Mouse (Mus musculus) gastrocnemius, adult 2 months (tissue): ENCODE data around the gene Fam240a. TPM values are rescaled to one million over a fixed set of nuclear protein-coding genes. Genes with fewer than 3 reads are reported as not detected.

ENCODE experiments used
- DNase-seq: peaks from one replicate; pipeline ENCODE4 v3.0.0; 2022
- H3K27ac ChIP-seq: fragments of 200-600 bp; 2 replicates; pipeline ENCODE4 v1.8.1; 2022; ENCODE audit warnings: mild to moderate bottlenecking
- H3K4me3 ChIP-seq: fragments of 200-600 bp; 2 replicates; pipeline ENCODE4 v1.8.1; 2022; ENCODE audit warnings: mild to moderate bottlenecking, moderate library complexity
- CTCF ChIP-seq: fragments of 200-600 bp; IDR thresholded peaks from 2 replicates; pipeline ENCODE4 v1.8.1; 2022; ENCODE audit warnings: antibody characterized with exemption, mild to moderate bottlenecking, moderate library complexity
- intact Hi-C: fragments of 180-260 bp; cut with DNase I; formaldehyde crosslinking; loops from one replicate; pipeline ENCODE4 v1.15.1; 2025
- long read RNA-seq, 2 experiments: library from polyadenylated mRNA; stranded (forward); transcript quantifications; one replicate each; pipeline ENCODE4 v2.0.0; 2021
- total RNA-seq, 2 experiments: library from RNA; stranded (reverse); gene quantifications; 2 replicates each; pipeline ENCODE4 v1.2.3; 2021

The Fam240a gene
- total RNA-seq: 1 to 10 TPM in 1 of 2 experiments, not detected in 1; 2.4 TPM
- long read RNA-seq, experiment 1, partial matches to known transcripts: 0 of 1 reads
- long read RNA-seq, experiment 1, other reads (novel, unspliced or antisense): 1 of 1 reads
- long read RNA-seq, experiment 2, partial matches to known transcripts: 0 of 1 reads
- long read RNA-seq, experiment 2, other reads (novel, unspliced or antisense): 1 of 1 reads

DNA sequence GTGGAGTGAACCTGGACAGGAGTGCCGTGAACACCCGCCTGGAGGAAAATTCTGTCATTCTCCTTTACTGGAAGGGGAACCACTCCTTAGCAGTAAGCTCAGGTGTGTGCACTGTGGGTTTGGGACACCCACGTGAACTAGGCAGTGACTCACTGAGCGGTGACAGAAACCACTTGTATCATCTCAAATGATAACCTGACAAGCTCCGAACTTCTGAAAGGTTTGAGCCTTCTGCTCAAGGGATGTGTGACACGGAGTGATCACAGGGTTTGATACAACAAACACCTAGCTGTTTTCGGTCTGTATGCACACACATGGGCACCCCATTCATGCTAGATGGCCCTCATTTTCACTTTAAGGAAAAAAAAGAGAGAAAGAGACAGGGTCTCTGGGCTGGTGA lies at the start of gene Fam240a:
Gene Fam240a, minus strand, starts transcription at position 76 of the 400 bp plus-strand sequence.
- H3K4me3 ChIP-seq: no peak within 1 kb of the TSS
- DNase-seq: no peak
- no peak for TF ChIP-seq CTCF
- intact Hi-C loops: no loop called here
- no peak within 1 kb of the TSS for H3K27ac ChIP-seq

DNA sequence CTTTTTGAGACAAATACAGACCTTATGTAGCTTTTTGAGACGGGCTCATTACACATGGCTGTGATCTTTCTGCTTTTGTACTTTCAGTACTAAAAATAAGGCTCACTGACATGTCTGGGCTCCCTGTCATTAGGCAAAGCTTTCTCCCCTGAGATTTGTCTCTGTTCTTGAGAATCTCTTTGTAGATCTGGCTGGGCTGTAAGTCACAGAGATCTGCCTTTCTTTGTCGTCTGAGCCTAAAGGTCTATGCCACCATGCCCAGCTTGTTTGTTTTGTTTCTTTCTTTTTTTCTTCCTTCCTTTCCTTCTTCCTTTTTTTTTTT lies 49.2 kb upstream of the Fam240a start:
- no peak for DNase-seq
- intact Hi-C loops: loop anchor here (10.0 kb wide), 1 partner anchor 299 kb away; no protein-coding TSS in a partner anchor
- Histone ChIP-seq H3K27ac (no peak overlapping the region), H3K4me3 (no peak overlapping the region)
- TF ChIP-seq CTCF: no peak

DNA sequence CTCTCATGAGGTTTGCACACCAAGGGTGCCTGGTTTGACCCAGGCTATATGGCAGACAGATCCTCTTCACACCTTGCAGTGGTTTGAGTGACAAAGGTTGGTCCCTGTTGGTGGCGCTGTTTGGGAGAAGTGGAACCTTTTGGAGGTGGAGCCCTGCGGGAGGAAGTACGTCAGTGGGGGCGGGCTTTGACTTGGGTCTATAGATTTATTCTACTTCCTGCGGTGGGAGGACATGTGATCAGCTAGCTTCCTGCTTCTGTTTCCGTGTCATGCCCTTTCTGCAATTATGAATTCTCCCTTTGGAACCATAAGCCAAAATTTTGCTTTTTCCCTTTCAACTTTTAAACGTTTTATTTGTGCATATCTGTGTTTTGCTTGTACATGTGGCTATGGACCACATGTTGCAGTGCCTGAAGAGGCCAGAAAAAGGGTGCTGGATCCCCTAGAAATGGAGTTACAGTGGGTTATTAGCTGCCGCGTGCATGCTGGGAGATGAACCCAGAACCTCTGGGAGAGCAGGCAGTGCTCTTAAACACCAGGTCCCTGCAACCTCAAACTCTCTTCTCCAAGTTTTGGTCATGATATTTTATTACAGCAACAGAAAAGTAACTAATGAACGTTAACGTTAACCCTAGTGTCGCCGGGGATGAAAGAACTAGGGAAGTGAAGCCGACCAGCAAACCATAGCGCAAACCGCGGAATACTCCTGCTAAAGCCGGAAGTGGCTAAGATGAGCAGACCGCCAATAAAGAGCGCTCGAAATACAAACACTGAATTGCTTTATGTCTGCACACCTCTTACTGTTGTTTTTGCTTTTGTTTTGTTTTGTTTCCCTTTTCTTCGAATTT lies 48.6 kb upstream of the Fam240a start:
- Histone ChIP-seq H3K27ac (no peak overlapping the region), H3K4me3 (no peak overlapping the region)
- no peak for DNase-seq
- intact Hi-C loops: loop anchor here (10.0 kb wide), 1 partner anchor 300 kb away; no protein-coding TSS in a partner anchor
- no peak for TF ChIP-seq CTCF

DNA sequence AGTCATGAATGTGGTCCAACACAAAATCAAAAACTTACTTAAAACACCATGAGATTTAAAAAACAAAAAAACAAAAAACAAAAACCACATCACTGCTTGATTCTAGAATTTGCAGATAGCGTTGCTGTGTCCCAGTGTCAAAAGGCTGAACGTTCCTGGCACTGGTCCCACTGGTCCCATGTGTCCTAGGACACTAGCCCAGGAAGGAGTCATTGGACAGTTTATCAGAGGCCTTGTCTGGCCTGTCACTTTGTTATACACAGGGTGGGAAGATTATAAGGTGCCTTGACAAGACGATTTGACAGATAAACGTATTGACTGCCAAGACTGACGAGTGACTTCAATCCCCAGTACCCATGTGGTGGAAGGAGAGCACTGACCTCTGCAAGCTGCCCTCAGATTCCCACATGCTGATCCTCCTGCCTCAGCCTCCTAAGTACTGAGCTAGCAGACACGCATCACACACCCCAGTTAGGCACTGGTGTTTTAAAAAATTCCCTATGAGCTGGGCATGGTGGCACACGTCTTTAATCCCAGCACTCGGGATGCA lies 47.0 kb upstream of the Fam240a start:
- DNase-seq: peak; percentile 40
- TF ChIP-seq CTCF: no peak
- no peak overlapping the region for H3K27ac ChIP-seq
- H3K4me3 ChIP-seq: no peak overlapping the region
- intact Hi-C loops: loop anchor here (10.0 kb wide), 1 partner anchor 301 kb away; no protein-coding TSS in a partner anchor

DNA sequence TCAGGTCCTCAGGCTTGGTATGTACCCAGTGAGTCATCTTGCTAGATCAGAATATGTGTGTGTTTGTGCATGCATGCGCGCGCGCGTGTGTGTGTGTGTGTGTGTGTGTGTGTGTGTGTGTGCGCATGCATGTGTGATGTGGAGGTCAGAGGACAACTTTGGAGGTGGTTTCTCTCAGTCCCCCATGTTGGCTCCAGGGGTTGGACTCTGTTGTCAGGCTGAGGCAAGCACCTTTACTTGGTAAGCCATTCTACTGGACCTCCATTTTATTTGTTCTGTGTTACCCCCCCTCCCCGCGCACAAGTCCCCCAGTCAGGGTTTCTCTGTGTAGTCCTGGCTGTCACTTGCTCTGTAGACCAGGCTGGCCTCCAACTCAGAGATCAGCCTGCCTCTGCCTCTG lies 44.7 kb upstream of the Fam240a start:
- no peak for TF ChIP-seq CTCF
- intact Hi-C loops: loop anchor here (10.0 kb wide), 1 partner anchor 303 kb away; no protein-coding TSS in a partner anchor
- no peak for DNase-seq
- H3K27ac ChIP-seq: no peak overlapping the region
- H3K4me3 ChIP-seq: no peak overlapping the region

DNA sequence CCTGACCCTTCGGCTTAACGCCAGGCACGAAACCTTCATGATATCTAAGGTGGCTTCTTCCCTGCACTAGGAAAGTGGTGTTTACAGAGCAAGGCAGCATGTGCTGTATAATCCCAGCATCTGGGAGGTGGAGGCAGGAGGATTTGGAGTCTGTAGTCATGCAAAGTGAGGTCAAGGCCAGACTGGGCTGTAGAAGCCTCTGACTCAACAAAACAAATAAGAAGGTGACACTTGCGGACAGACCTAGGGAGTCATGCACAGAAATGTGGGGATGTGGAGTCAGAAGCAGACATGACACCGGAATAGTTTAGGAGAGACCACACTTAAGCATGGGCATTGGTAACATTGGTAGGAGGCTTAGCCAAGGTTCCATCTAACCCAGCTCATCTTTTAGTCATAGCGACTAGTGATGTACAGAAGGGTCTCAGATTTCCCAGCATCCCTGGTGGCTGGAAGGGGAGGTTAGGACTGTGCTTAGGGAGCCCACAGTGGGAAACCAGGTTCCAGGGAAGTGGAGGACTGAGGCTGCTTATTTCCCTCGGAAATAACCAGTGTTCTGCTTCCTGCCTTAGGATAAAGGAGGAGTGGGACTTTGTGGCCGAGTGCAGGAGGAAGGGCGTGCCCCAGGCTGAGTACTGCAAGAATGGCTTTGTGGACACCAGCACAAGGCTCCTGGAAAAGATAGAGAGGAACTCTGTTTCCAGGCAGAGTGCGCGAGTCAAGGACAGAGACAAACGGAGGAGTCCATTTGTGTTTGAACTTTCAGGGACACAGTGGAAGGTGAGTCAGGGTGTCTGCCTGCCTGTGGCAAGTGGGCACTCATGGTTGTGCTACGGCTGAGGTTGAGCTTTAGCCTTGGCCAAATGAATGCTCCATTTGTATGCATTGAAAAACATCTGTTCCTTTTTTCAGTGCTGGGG lies 43.8 kb upstream of the Fam240a start:
- no peak for DNase-seq
- intact Hi-C loops: loop anchor here (10.0 kb wide), 1 partner anchor 304 kb away; no protein-coding TSS in a partner anchor
- Histone ChIP-seq H3K4me3 (no peak overlapping the region), H3K27ac (no peak overlapping the region)
- TF ChIP-seq CTCF: no peak

DNA sequence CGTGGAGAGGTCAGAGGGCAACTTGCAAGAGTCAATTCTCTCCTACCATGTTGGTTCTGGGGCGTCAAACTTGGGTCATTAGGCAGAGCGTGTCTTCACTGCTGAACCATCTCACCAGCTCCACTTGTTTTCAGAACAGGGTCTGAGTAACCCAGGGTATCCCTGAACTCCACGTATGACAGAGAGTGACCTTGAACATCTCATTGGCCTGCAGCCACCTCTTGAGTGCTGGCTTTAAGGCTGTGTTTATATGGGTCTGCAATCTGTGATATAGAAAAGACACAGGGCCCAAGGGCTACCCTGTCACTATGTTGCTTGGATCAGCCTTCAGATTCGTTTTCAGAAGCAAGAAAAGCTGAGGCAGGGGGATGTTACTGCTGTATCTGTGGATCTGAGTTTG lies 43.0 kb upstream of the Fam240a start:
- intact Hi-C loops: loop anchor here (10.0 kb wide), 1 partner anchor 305 kb away; no protein-coding TSS in a partner anchor
- no peak for TF ChIP-seq CTCF
- no peak overlapping the region for H3K4me3 ChIP-seq
- no peak overlapping the region for H3K27ac ChIP-seq
- no peak for DNase-seq

DNA sequence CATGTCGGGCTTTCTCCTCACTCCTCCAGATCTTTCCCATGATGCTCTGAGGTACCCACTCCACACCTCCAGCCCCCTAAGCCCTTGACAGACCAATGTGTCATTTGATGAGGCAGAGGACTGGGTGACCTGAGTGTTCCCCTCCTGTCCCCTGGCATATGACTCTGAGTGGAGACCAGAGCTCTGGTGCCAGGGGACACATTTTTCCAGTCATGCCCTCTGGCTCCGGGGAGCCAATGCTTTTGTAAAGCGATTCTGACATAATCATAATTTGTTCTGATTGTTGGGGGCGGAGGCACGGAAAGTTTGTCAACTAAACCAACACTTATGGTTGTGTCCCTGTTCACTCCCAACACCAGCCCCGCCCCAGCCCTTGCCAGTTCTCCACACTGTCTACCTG lies 39.3 kb upstream of the Fam240a start:
- H3K4me3 ChIP-seq: peak overlapping the region; percentile 78
- TF ChIP-seq CTCF: no peak
- H3K27ac ChIP-seq: peak overlapping the region; percentile 95
- intact Hi-C loops: loop anchor here (2.0 kb wide), 1 partner anchor 33 kb away; no protein-coding TSS in a partner anchor
- peak; percentile 36 for DNase-seq

DNA sequence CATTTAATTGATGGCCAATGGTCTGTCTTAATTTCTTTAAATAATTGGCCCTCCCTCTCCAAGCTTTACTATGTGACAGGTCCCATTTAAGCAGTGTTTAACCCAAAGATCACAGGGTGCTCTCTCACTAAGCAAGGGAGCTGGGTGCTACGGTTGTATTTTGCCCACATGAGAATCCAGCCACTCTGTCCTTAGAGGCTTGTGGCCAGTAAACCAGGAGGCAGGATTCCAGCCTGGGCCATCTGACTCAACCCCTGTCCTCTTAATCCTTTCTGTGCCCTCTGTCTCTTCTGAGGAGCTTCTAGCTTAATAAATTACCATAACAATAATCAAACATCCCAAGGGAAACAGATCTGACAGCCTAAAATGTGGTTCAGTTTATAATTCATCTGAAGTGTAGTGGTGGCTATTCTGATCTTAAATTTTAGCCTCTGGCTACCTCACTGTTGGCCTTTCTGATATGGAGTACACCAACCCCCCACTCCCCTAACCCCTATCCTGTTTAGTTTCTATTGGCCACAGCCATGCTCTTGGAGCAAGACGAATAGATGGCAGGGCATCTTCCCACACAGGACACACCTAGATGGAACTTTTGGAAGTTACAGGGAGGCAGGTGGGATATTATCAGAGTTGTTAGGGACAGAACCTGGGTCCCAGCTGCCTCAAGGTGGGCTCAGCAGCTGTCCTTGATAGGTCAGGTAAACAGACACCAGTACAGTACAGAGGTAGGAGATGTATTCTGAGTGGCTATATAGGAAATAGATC lies 38.2 kb upstream of the Fam240a start:
- Histone ChIP-seq H3K4me3 (peak overlapping the region; percentile 78), H3K27ac (peak overlapping the region; percentile 95)
- TF ChIP-seq CTCF: no peak
- intact Hi-C loops: loop anchor here (2.0 to 5.0 kb wide), 2 partner anchors 32 to 73 kb away; partner anchors contain the start of gene Tmie
- DNase-seq: peak; percentile 43

DNA sequence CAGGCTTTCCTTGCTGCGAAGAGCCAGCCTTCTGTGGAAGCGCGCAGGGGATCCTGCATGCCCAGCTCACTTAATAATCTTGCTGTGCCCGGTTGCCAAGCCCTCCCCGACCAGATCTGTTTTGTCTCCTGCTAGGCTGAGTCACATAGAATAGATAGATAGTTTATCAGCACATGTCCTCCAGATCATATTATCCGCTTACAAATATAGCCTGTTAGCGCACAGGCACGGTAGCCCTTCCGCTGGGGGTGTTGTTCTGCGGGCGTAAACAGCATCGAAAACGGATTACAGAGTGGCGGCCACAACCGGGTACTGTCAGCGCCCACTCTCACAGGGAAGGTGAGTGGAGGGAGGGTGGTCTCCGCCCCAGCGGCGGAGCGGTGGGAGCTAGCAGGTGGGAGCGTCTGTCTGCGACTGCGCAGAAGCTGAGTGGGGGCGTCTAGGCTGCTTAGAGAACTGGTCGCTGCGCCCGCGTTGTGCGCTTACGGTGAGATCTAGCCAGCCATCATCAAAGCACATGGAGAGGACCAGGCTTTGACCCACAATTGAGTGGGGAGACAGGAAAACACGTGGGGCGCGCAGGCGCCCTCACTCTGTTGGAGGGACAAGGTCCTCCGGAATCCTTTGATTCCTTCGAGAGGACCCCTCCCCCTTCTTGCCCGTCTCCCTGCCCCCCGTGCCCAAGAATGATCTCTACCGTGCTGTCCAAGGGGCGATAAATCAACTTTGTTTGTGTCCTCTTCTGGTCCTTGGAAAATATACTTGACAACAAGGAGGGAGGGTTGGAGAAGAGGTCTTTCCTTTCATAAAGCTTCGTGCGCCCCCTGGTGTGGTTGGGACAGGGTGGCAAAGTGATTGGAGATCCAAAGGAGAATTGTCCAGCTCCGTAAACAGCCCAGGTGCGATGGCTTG lies 37.1 kb upstream of the Fam240a start:
- peak overlapping the region; percentile 95 for H3K27ac ChIP-seq
- intact Hi-C loops: loop anchor here (2.0 to 5.0 kb wide), 2 partner anchors 31 to 72 kb away; partner anchors contain the start of gene Tmie
- peak; percentile 78 for TF ChIP-seq CTCF
- DNase-seq: peak; percentile 86
- H3K4me3 ChIP-seq: peak overlapping the region; percentile 78
